Mouse (Mus musculus) spleen, postnatal 36 days (tissue): ENCODE measurements around the gene Abcc10.

Experiments used
- DNase-seq, 2 experiments: peaks; one replicate each; pipeline ENCODE4 v3.0.0; 2022; ENCODE audit warnings: low spot score in 2 of 2, mixed read lengths in 1 of 2

Gene Abcc10

DNA sequence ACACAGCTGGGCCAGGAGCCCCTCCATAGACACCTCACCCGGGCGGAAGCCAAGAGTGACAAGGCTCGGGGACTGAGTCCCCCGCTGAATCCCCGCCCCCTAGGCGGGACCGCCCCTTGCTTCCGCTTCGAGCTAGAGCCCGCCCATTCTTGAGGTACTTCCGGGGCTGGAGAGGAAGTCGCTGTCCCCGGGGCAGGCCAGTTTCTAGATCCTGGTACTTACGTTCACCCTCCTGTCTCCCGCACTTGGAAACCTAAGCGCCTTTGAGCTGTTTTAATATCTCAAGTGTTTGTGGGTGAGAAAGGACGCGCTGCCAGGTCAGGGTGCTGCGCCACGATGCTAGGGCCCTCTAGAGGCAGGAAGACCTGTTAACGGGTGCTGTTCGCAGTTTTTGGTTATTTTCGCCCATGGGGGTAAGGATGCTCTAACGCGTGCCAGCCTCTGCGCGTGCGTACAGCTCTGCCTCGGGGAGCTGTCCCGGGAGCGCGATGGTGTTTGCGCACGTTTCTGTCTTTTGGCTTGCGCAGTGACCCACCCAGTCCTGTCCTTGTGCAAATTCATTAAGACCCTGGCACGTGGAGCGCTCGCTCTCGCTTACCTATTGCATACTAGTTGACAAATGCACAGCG is at the start of gene Abcc10:
Gene Abcc10, minus strand, starts transcription at position 447 of the 629 bp plus-strand sequence.
- DNase-seq: peak; percentile 98

DNA sequence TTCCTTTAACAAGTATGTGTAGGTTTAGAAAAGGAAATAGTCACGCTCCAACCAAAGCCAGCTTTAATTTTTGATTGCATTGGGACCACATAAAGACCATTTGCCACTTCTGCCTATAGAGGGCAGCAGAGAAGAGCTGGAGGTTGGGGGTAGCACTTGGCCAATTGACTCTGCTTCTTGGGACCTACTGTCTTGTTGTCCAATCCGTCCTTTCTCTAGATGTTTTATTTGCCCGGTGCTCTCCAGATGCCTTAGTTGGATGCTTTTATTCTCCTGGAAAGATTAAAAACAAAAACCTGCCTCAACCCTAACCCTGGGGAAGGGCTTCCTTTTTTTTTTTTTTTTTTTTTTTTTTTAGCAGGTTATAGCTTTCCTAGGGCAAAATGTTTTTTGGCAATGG is 43.6 kb upstream of the Abcc10 start:
- DNase-seq: peak; percentile 64 to 67

DNA sequence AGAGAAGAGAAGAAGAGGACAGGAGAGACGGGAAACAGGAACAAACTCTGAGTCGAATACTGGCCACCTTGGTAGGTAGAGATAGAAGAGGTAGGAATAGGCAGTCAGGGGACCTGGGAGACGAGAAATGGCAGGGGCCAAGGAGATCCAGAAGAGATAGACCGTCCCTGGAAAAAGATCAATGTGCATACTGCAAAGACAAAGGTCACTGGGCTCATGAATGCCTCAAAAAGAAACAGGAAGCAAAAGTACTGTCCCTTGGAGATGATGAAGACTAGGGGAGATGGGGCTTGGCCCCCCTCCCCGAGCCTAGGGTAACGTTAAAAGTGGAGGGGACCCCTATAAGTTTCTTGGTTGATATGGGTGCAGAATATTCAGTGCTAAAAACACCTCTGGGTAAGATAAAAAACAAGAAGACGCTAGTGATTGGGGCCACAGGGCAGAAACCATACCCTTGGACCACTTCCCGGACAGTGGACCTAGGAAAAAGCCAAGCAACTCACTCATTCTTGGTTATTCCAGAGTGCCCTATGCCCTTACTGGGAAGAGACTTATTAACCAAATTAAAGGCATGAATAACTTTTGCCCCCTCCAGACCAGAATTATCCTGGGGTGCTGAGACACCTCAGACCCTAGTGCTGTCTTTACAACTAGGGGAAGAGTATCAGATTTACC is 23.0 kb upstream of the Abcc10 start:
- DNase-seq: no peak

DNA sequence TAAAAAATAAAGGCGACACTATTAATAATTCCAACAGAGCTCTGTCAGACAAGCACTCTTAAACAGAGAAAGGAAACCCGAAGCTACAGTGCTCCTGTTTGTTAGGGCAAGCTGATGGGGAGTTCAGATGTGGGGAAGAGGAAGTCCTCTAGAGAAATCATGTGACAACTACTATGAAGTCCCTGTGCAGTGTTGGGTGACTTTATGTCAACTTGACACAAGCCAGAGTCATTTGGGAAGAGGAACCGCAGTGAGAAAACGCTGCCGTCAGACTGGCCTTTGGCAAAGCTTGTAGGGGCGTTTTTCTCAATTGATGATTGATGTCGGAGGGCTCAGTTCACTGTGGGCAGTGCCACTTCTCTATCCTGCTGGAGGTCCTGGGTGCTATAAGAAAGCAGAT is 13.1 kb upstream of the Abcc10 start:
- peak; percentile 59 to 65 for DNase-seq

- no peak for DNase-seq
Measured at GRCm38 (mm10) chr17:46336475-46336874, 8.3 kb upstream of the Abcc10 start.

- no peak for DNase-seq
Measured at GRCm38 (mm10) chr17:46328723-46329122, 571 bp upstream of the Abcc10 start.

GRCm38 (mm10) chr17:46327413-46327905 is 693 bp downstream of the Abcc10 start:
- no peak for DNase-seq

GRCm38 (mm10) chr17:46322046-46322823 is 5.9 kb downstream of the Abcc10 start:
- no peak for DNase-seq

- DNase-seq: no peak
Measured at GRCm38 (mm10) chr17:46320492-46320891, 7.7 kb downstream of the Abcc10 start.

GRCm38 (mm10) chr17:46315813-46316212 is 12.3 kb downstream of the Abcc10 start:
- no peak for DNase-seq

DNA sequence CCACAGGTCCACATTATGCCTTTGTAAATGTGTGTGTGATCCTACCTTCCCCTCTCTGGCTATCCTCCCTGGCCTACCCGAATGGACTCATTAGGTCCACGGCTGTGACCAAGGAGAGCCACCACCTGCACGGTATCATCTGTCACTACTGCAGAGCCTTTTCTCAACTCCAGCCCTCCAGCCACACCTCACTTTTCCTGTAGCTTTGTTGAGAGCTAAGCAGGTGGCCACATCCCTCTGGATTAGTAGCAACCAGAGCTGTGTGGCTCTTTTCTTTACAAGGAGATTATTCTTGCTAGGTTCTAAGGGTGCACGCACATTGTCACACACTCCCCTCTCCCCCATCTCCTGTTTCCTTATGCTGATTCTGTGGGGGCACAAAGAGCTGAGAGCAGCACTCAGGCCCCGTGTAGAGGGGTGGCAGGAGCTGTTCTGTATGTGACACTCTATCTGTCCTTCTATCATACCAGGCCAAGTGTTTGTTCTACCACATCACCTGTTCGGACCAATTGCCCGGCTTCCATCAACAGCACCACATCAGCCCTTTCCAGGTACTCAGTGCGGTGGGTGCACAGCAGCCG is 14.9 kb downstream of the Abcc10 start:
- DNase-seq: no peak

- DNase-seq: no peak
Measured at GRCm38 (mm10) chr17:46310515-46310914, 17.6 kb downstream of the Abcc10 start.

DNA sequence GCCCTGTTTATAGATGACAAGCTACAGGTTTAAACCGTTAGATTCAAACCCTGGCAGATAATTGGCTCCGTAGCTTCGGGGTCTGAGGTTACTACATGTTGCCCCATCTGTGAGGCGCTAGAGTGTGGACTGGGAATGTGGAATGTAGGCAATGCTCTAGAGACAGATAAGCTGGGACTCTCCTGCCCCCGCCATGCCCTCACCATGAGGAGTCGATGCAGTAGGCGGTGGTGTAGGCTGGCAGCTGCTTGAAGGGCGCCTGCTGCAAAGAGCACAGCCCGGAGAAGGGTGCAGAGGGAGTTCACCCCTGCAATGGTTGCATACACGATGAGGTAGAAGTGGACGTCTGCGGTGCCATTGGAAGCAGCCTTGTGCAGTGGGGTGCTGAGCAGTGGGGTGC is 18.3 kb downstream of the Abcc10 start:
- no peak for DNase-seq

GRCm38 (mm10) chr17:46306956-46307355 is 21.2 kb downstream of the Abcc10 start:
- no peak for DNase-seq

GRCm38 (mm10) chr17:46304184-46304583 is 24.0 kb downstream of the Abcc10 start:
- no peak for DNase-seq

DNA sequence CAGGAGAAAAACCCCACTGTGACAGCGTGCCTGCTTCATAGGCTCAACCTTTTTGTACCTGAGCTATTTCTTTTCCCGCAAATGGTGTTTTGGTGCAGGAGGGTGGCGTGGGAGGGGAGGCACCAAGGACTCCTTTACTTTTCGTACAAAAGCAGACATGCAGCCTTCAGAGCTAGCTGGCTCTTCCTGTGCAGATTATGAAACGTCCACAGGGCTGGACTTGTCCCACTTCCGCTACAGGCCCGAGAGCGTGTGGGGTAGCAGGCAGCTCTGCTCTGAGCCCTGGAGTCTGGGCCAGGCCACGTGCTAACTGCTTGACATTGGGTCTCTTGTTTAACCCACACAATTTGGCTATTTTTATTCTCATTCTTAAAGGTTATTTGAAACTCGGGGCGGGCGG is 26.3 kb downstream of the Abcc10 start:
- DNase-seq: no peak

DNA sequence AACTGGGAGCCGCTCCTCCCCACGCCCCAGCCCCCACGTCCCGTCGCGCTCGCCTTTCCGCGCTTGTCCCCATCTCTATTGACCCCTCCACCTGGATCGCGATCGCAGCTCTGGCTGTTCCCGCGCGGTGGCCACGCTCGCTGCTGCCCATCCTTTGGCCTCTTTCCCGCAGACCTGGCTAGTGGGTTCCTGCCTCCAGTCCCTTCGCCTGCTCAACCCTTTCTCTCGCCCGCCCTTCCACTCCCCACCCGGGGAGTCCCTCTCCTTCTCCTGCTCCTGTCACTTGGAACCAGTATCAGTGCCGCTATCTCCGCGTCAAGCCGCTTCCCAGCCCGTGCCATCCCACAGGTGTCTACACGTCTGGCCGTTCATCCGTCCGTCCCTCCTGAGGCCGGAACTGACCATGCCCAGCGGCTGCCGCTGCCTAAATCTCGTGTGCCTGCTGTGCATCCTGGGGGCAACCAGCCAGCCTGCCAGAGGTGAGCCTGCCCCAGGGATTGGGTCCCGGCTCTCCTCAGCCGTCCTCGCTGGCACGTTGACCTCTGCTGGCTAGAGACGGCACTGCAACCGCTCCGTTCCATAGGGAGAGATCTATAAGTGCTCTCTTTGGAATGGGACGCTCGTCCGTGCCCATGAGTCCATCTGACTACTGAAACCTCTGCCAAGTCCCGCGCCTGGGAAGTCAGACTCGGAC is 29.8 kb downstream of the Abcc10 start:
- DNase-seq: peak; percentile 39 to 44

DNA sequence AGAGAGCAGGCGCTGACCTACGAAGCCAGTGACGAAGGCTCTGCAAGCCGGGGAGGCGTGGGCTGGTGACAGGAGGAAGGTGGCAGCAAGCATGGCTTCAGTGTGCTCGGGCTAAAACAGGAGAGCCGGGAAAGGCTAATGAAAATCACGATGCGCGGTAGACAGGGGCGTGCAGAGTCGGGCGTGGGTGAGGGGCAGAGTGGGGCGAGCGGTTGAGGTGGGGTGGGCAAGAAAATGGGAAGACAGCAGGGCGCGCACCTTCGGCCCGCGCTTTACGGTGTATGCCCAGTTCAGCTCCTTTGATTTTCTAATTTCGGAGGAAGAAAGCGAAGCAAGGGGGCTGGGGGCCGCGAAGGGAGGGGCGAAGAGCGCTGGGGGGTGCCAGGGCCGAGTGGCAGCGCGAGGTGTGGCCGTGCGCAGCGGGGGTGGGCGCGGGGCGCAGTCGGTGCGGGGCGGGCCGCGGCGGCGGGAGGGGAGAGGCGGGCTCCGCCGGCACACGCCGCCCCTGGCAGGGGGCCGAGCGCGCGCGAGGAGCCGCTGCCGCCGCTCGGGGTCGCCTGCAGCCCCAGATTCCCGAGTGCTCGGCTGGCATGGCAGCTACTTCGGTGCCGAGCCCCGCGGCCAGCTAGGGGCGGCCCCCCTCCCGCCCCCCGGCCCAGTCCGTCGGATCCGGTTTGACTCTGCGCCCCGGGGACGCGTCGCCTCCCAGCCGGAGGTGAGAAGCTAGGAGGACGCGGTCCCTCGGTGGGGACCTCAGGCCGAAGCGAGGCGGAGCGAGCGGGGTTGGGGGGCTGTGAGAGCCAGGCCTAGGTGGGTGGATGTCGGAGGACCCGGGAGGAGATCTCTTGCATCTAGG is 30.6 kb downstream of the Abcc10 start, which contains the start of gene Dlk2:
Gene Dlk2, plus strand, starts transcription at position 58 of the 856 bp plus-strand sequence.
- no peak for DNase-seq

DNA sequence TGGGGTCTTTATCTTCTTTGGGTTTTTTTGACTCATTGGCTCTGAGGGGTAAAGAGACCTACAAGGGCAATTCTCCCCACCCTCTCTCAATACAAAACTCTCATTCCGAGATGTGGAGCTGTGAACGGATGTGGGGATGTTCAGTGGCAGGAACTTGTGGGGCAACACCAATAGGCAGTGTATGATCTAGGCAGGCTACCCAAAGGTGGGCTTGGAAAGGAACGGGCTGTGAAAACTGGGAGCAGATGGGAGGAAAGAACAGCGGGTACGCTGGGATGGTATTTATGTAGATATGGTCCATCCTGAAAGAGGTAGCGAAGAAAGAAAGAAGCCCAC is 31.2 kb downstream of the Abcc10 start:
- no peak for DNase-seq

GRCm38 (mm10) chr17:46296601-46297000 is 31.6 kb downstream of the Abcc10 start:
- DNase-seq: no peak

GRCm38 (mm10) chr17:46287678-46288095 is 40.5 kb downstream of the Abcc10 start:
- no peak for DNase-seq
